Mouse (Mus musculus): ENCODE data around the gene Timp1.

DNA sequence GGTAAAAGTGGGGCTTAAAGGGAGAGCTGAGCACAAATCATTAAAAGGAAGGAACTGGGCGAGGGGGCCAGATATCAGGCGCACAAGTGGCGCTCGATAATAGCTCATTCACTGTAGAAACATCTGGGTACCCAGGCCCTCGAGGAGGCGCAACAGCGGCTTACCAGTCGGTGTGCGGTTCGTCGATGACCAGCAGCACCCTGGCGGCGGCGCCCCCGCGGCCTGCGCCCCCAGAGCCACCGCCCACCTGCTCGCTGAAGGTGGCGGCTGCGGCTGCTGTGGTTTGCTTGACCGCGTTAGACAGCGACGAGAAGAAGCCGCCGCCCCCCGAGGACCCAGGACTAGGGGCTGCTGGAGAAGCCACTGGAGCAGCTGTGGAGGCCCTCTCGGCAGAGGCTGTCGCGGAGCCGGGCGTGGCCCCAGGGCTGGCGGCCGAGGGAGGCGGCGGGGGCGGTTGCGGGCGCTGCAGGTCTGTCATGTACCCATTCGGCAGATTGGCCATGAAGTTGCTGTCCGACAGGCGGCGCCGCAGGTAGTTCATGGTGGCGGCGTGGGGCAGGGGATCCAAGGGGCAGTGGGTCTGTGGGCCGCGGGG, 50.4 kb downstream of the Timp1 start:
- TF ChIP-seq CTCF (IDR thresholded peaks at IDR 0.05) = peak; percentile 33
- TF ChIP-seq EP300 (IDR thresholded peaks at IDR 0.05) = no peak

Data from lung, postnatal 0 days (tissue).